ENCODE assay signal across 14 mouse cellular contexts in the genomic region with DNA sequence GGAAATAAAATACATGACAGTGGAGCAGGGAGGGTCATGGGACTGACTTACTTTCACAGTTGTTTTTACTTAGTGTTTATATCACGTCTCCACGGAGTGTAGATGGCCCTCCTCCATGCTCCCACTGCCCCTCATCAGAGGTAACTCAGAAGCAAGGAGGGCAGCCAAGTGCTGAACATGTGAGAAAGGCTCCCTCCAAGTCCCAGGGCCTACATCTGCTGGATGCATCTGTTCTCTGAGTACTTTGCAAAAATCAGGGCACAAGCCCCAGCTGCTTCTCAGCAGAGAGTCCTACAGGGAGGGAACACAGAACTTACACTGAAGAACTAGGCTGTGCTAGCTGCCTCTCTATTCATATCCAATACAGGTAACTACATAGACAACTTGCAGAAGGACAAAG.
DNase-seq lines count a peak whose midpoint lies in the region; ATAC-seq lines count a peak whose summit lies in the region.
"Had no signal": no experiment of that assay in that cellular context is flagged by ENCODE, and none has a peak within 500 bp of the region (broad histone marks: within the 10 kb centered on the region; RNA-seq: fewer than 3 reads in every experiment).

No protein-coding gene starts in this region.

- H3K4me1 ChIP-seq in forebrain, embryonic 15.5 days = peaks cover 19% of the 10 kb centered on the region
- peaks cover 16% of the 10 kb centered on the region; the same call in 1 of the 2 replicates for H3K4me1 ChIP-seq in forebrain, embryonic 13.5 days
- peaks cover 4% of the 10 kb centered on the region; the same call in 1 of the 2 replicates for H3K4me1 ChIP-seq in liver, embryonic 11.5 days (replicated peaks; ENCODE audit: control insufficient read depth, insufficient read depth, low read length)
- H3K4me1 ChIP-seq: embryonic facial prominence, embryonic 15.5 days had no signal

- H3K27me3 ChIP-seq in forebrain, embryonic 15.5 days = no peaks in the 10 kb centered on the region
- no peaks in the 10 kb centered on the region for H3K27me3 ChIP-seq in forebrain, embryonic 13.5 days
- no peaks in the 10 kb centered on the region for H3K27me3 ChIP-seq in liver, embryonic 11.5 days (replicated peaks; ENCODE audit: control insufficient read depth, insufficient read depth, low read length)
- H3K27me3 ChIP-seq: embryonic facial prominence, embryonic 15.5 days; hindbrain, embryonic 12.5 days had no signal

- no peak for ATAC-seq in forebrain, embryonic 15.5 days (replicated peaks)
- no peak for ATAC-seq in forebrain, embryonic 13.5 days
- ATAC-seq in liver, embryonic 11.5 days (replicated peaks; ENCODE audit: low FRiP score) = no peak

- H3K9me3 ChIP-seq in forebrain, embryonic 15.5 days = no peaks in the 10 kb centered on the region
- no peaks in the 10 kb centered on the region for H3K9me3 ChIP-seq in forebrain, embryonic 13.5 days (replicated peaks)
- H3K9me3 ChIP-seq in liver, embryonic 11.5 days (ENCODE audit: control insufficient read depth, low read length) = no peaks in the 10 kb centered on the region
- H3K9me3 ChIP-seq: embryonic facial prominence, embryonic 15.5 days; hindbrain, embryonic 12.5 days had no signal

- H3K4me2 ChIP-seq in forebrain, embryonic 15.5 days (replicated peaks) = no peak overlapping the region
- H3K4me2 ChIP-seq in forebrain, embryonic 13.5 days = no peak overlapping the region
- no peak overlapping the region for H3K4me2 ChIP-seq in liver, embryonic 11.5 days
- H3K4me2 ChIP-seq: embryonic facial prominence, embryonic 15.5 days; hindbrain, embryonic 12.5 days had no signal

- peak overlapping the region; percentile 36; the same call in 1 of the 2 replicates for H3K27ac ChIP-seq in forebrain, embryonic 15.5 days (replicated peaks)
- H3K27ac ChIP-seq in forebrain, embryonic 13.5 days = no peak overlapping the region
- H3K27ac ChIP-seq in liver, embryonic 11.5 days (ENCODE audit: low read depth, low read length) = no peak overlapping the region
- H3K27ac ChIP-seq: embryonic facial prominence, embryonic 15.5 days; hindbrain, embryonic 12.5 days; liver, embryonic 14.5 days had no signal

- 43% methylated on average over 2 of the region's 2 CpGs for WGBS in forebrain, embryonic 15.5 days
- 65% methylated on average over 2 of the region's 2 CpGs for WGBS in forebrain, embryonic 13.5 days
- 42% methylated on average over 2 of the region's 2 CpGs for WGBS in liver, embryonic 11.5 days

- intact Hi-C loops in left cerebral cortex, postnatal 4 days (cut with DNase I) = loop anchor here (5.0 to 10.0 kb wide), 4 partner anchors 84 to 1036 kb away; a partner anchor contains a TSS
- intact Hi-C loops in left cerebral cortex, postnatal 36 days (cut with DNase I) = loop anchor here (2.0 to 10.0 kb wide), 4 partner anchors 46 to 234 kb away; a partner anchor contains a TSS

- no peak overlapping the region for H3K4me3 ChIP-seq in forebrain, embryonic 15.5 days
- H3K4me3 ChIP-seq in forebrain, embryonic 13.5 days = no peak overlapping the region
- no peak overlapping the region for H3K4me3 ChIP-seq in liver, embryonic 11.5 days (ENCODE audit: low read depth, low read length)
- H3K4me3 ChIP-seq: embryonic facial prominence, embryonic 15.5 days; hindbrain, embryonic 12.5 days had no signal

- DNase-seq in left cerebral cortex, postnatal 4 days = peak; percentile 17
- DNase-seq in left cerebral cortex, postnatal 36 days (ENCODE audit: low spot score in 2 of 2) = no peak
- DNase-seq in brain, adult 2 months (ENCODE audit: low read depth, low spot score) = peak; percentile 80
- DNase-seq in heart, adult 9 months (ENCODE audit: low spot score in 2 of 2) = peak; percentile 68 to 77
- DNase-seq in liver, embryonic 11.5 days (ENCODE audit: low spot score) = no peak
- no peak for DNase-seq in embryo, embryonic 11 days
- DNase-seq: cerebellum, postnatal 14 days; kidney, adult 8-10 months; thymus, postnatal 25 days had no signal

- no peak overlapping the region for H3K9ac ChIP-seq in forebrain, embryonic 15.5 days (replicated peaks)
- H3K9ac ChIP-seq in forebrain, embryonic 13.5 days = no peak overlapping the region
- H3K9ac ChIP-seq in liver, embryonic 11.5 days (ENCODE audit: low read depth, low read length) = no peak overlapping the region
- H3K9ac ChIP-seq: embryonic facial prominence, embryonic 15.5 days; hindbrain, embryonic 12.5 days; liver, embryonic 14.5 days had no signal

- H3K36me3 ChIP-seq in forebrain, embryonic 15.5 days = no peaks in the 10 kb centered on the region
- no peaks in the 10 kb centered on the region for H3K36me3 ChIP-seq in forebrain, embryonic 13.5 days (ENCODE audit: poor library complexity, severe bottlenecking)
- H3K36me3 ChIP-seq in liver, embryonic 11.5 days (ENCODE audit: control insufficient read depth, insufficient read depth, low read length) = no peaks in the 10 kb centered on the region
- H3K36me3 ChIP-seq: embryonic facial prominence, embryonic 15.5 days; hindbrain, embryonic 12.5 days had no signal

Comparison
In these comparisons a context has a peak if more than half of its experiments do, and no peak if none do; other contexts are left out.
1. DNase-seq: peak in left cerebral cortex, postnatal 4 days (single experiment), brain, adult 2 months (single experiment) and heart, adult 9 months (2 of 2); none in left cerebral cortex, postnatal 36 days (0 of 2), liver, embryonic 11.5 days (single experiment) and embryo, embryonic 11 days (single experiment).